Mouse (Mus musculus) v-Abl transformed pro-B cells (cell line): ENCODE results near the gene Dach1.

Experiments
- in situ Hi-C, 2 experiments: fragments of 400-800 bp; cut with MboI; formaldehyde crosslinking; loops; one replicate each; pipeline ENCODE4 v1.15.1; 2025; ENCODE audit not compliant: unreplicated experiment in 2 of 2

The Dach1 gene

DNA sequence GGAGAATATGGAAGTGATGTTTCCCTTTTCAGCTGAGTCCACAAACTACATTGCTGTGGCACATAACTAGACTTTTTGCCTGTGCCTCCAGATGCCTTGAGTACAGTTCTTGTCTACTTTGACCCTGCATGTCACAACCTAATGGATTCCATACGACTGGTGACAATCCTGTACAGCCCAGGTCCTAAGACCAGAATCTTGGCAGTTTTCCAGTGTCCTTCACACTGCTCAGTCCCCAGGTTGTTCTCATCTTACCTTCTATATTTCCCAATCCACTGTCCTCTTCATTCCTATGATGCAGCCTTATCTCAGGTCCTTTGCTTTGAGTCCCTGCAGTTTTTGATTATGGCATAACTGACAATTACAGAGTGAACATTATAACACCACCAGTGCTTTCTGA lies 131.0 kb downstream of the Dach1 start:
- in situ Hi-C loops, result no loop called here

DNA sequence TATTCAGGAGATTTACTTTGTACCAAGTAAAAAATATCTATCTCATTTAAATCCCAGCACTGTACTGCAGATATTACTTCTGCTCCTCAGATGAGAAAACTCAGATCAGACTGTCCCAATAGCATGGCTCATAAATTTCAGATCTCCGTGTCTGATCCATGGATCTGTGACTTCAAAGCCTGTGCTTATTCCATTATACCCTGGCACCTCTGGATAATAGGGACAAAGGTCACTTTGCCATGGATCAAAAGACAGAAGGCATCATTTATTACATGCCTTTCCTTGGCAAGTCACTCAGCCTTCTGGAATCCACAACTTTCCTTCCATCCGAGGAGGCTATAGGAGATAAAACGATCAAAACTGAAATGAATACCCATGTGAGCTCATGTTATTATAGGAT lies 132.4 kb downstream of the Dach1 start:
- in situ Hi-C loops, result no loop called here

DNA sequence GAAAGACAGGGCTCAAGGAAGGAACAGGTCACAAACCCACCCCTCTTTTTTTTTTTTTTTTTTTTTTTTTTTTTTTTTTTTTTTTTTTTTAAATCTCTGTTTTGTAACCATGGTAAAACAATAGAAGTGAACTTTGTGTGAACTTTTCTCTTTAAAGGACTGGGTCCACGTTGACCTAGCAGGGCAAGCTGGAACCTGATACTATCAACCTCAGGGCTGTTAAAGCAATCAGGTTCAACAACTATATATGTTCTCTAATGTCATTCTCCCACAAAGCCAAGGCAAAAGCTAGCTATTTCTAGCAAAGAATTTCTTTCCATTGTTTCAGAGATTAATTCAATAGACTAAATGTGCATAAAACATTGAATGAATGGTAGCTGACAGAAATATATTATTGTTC lies 134.3 kb downstream of the Dach1 start:
- in situ Hi-C loops, result no loop called here

DNA sequence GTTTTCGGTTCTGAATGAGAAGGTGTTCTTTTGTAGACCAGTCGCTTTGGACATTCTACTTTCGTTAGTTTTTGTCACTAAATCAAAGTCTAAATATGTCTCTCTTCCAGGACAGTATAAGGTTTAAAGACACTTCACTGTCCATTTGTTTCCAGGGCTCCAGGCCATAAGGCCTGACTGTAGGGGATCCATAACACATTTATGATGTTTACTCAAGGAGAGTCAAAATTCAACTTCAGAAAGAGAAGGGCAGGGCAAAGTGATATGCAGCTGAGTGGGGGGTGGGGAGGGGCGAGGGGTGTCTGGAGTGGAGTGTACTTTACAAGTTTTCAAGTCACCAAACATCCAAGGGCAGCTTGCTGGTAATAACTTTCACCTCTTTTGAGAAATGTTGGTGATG lies 146.0 kb downstream of the Dach1 start:
- in situ Hi-C loops, result no loop called here

DNA sequence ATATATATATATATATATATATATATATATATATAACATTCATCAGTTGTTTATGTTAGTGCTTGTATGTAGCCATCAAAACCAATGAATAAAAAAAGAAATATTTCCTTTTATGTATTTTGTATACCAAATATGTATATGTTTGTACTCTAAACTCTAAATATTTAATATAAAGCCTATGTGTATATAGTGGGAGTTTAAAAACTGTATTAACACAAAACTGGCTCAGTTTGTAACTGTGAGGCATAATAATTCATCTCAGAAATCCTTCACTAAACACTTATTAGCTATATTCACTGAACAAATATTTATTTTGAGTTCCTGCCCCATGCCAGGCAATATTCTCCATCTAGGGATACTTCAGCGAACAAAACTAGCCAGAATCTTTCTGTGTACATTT lies 155.5 kb downstream of the Dach1 start:
- in situ Hi-C loops, result no loop called here

DNA sequence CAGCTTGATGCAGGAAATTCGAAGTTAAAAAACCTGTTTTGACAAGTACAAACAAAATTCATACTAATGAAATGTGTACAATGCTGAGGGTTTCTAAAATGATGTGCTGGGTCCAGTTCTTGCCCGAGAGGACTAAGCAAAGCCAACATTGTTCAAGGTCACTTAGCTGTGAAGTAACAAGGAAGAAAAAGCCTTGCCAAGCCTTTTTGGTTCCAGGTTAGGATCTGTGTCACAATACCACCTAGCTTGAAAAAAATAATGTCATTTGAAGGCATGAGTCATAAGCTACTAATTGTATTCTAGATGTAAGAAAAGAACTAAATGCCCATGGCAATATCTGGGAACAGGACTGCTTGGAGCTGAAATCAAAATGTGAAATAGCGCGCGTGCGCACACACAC lies 161.1 kb downstream of the Dach1 start:
- in situ Hi-C loops, result no loop called here

DNA sequence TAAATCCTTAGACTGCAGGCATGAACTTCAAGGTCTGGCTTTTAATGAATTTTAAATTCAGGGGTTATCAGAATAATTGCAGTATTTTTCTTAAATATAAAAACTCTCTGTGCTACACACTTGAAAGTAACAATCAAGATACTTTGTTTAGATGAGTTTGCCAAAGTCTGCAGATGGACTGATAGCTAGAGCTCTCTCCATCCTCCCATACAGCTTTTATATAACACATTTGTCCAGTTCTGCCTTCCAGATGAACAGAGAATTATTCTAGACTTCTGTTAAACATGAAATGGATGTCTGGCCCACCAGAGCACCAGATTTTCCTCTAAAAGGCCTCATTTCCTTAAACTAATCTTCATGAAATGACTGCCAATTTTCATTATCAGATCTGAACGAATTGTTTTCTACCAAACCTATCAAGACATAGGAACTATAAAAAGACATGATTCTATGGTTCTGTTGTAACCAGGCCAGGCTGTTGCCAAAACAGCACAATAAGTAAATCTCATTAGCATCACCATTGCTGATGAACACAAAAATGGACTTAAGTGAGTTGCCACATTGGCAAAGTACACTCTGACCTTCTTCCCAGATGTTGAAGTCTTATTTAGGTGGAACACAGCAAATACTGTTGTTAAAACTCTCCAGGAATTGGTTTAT lies 167.4 kb downstream of the Dach1 start:
- in situ Hi-C loops, result no loop called here

DNA sequence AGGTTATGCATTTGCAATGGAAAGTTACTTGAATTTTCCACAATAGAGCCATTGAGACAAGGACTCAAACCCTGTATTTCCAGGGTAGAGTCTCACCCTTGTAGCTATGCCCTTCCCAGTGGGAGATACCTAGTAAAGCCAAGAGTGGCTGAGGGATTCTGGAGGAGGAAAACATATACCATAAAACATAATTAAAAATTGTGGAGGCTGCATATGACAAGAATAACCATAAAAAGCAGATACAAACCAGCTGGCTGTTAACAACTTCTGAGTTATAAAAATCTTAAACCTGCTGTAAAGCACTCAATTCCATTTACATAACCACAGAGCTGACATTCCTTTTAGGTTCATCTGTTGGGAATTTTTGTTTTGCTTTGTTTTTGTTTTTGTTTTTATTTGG lies 171.0 kb downstream of the Dach1 start:
- in situ Hi-C loops, result no loop called here

DNA sequence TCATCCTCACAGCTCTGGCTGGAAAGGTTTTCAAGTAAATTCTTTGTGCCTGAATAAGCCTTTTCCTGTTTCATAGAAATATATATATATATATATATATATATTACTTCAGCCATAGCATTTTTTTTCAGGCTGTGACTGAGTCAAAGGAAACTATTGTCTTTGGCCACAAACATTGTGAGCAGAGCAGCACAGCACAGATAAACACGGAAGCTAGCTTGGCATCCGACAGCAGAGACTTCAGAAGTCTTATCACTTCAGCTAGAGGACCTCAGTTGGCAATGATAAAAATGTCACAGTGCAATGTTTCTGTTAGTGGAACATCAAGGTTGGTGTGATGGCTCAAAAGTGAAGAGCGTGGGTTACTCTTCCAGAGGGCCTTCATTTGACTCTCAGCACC lies 186.3 kb downstream of the Dach1 start:
- in situ Hi-C loops, result no loop called here

DNA sequence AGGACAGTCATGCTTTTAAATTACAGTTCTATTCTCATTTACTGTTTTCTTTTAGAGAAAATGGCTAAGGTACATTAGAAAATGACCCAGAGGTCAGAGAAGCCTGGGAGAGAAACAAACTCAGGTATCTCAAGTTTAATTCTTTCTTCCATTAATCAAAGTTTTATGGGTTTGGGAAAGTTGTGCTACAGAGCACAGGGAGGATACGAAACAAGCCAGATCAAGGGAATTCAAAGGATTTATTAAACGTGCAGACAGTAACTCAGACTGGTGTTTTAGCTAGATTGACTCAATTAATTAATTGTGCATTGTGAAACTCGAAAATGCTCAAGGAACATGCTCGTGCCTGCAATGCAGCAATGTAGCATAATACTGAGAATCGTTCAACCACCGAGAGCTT lies 186.9 kb downstream of the Dach1 start:
- in situ Hi-C loops, result no loop called here

DNA sequence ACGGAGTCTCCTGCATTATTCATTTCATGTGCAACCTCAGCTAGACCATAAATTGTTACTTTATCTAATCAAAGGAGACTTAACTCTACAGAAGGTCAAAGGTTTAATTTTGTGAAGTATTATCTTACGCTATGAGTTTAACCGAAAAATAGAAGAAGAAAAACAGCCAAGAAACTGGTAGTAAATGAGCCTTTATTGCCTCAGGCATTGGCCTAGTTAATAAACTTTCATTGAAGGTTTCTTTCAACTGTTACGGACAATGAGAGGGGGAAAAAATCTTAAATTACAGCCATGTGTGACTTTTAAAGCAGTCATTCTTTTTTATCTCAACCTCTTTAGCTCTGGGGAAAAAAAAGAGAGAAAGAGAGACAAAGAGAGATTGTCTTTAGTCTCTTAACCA lies 188.7 kb downstream of the Dach1 start:
- in situ Hi-C loops, result no loop called here

DNA sequence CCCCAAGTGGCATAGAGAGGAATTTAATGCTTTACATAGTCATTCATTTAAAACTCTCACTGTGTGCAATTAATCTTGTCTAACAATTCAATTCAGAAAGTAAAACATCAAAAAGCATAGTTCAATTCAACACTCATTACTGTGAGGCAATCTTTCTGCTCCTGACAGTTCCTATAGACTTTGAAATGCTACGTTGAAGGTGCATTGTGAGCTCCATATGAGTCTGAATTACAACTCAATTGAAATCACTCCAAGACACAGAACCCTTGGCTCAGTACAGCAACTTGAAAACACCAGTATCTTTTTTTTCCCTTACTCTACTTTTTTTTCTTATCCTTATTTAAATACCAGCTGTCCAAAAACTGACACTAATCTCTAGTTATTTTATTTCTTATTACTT lies 193.5 kb downstream of the Dach1 start:
- in situ Hi-C loops, result no loop called here

DNA sequence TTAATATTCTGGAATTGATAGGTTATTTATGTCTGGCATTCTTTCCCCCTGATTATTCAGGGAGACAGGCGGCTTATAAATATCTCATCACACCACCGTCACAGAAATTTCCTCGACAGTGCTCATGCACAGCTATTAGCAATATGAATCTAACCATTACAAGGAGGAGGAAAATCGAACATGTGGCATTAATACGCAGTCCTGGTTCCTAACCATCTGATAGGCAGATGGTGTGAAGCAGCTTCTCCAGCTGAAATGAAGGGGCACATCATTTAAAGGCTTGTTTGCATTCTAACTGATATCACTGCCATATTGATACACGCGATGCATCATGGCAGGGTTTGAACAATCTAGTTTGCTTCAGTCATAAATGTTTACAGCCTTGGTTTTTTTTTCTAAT lies 194.1 kb downstream of the Dach1 start:
- in situ Hi-C loops, result no loop called here

DNA sequence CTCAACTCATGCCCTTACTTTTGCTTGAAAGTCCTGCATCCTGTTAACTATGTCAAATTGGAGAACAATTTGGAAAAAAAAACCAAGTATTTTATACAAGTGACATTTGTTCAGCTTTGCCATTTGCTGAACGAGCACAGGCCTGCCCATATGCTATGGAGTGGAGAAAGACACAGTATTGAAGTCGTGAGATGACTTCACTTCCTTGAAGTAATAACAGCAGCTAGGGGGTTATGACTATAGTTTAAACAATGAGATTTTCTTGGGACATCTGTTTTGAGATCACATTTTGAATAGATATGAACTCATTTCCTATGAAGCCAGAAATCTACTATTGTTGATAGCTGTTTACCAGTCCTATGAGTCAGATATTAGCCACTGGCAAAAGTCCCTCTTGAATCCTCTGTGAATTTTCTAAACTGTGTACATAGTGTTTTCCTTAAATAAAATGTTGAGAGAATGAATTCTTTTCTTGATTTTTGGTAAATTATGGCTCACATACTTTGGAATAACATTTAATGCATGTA lies 205.0 kb downstream of the Dach1 start:
- in situ Hi-C loops, result no loop called here

DNA sequence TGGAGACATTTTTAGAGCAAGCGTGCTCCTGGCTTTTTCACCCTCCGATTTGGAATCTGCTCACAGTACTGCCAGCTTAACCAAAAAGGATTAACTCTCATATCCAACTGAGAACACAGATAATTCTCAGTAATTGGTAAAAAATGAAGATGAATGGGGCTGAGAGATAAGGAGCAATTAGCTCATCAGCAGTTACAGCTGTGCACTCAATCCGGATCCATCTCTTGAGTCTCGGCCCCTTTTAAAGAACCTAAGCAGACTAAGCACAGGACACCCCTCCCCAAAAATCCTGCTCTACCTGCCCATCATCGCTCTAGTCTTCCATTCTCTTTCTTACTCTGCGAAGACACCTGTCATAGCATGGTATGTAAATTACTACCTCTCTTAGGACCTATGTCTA lies 205.9 kb downstream of the Dach1 start:
- in situ Hi-C loops, result no loop called here

DNA sequence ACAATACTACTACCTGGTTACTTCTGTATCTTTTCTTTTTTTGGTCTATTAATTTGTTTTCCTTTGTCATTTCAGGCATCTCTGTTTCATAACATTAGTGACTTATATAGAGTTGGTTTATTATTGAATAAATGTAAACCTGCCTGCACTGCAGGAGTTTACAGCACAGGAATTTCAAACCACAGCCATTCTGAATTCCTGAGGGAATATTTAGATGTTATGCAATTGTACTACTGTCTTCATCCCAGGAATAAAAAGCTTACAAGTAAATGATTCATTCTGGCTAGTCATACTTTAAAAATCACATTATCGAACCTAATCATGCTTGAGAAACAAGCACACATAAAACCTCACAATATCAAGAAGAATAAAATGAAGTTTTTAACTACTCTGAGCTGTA lies 213.2 kb downstream of the Dach1 start:
- in situ Hi-C loops, result no loop called here

DNA sequence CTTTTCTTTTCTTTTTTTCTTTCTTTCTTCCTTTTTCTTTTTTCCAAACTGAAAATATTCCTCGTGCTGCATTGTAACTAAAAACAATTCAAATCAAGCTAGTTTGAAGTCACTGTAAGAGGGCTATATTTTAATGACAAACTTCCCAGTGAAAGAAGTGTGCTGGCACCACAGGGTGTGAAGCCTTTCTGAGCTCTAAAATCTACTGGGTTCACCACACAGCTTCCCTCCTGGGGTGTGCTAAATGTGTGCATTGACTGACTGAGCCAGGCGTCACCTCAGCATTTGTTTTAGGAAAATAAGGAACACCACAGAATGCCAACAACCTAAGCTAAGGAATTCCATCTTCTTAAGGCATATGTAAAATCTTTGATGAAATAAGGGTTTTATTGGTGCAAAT lies 224.1 kb downstream of the Dach1 start:
- in situ Hi-C loops, result no loop called here

DNA sequence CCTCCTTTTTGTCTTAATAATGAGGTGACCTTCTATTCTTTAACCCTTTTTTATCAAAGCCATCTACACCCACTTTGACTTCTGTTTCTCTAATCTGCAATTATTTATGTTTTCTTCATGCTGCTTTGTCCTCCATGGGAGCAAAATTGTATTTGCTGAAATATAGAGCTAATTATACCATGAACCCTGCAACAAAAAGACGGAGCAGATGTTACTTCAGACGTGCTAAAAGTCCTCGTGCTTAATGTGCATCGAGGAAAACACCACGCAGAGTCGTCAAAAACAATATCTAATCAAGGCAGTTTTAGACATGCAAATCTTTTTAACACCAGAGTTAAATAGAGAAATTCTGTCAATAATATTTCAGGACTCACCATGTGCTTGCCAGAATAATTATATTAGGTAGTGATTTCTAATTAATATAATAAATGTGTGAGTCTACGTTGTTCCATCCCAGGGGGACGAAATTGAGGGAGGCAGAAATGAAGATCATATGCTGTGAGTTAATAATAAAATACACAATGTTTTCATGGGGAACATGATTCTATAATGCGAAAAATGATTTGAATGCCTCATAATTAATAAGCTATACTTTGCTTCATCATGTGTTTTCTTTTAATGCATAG lies 224.8 kb downstream of the Dach1 start:
- in situ Hi-C loops, result no loop called here

DNA sequence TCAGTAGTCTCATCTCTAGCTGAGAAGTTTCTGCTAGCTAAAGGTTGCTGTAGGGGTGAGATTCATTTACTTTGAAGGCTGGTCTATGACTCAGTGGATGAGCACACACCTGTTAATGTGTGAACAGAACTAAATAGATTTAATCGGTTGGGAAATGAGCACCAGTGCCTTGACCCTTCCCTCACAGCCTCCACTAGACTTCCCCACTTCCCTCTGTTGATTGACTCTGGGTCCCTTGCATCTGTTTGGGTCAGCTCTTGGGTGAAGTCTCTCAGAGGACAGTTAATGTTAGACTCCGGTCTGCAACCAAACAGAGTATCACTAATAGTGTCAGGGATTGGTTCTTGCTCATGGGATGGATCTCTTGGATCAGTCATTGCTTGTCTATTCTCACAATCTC lies 227.2 kb downstream of the Dach1 start:
- in situ Hi-C loops, result no loop called here

DNA sequence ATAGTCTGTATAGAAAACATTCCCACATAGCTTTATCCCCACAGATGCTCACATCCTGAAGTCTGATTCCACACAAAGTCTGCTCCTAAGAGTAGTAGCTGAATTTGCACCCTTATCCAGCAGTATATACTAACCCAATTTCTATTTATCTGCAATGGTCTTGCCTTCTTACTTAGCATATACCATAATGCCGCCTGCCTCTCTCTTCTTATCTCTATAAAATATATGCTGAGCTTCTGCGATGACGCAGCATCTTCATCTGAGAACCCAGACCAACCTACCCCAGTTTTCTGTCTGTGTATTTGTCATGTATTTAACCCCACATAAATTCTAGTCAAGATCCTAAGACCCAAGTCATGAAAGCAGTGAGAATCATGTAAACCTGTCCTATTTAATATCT lies 272.9 kb downstream of the Dach1 start:
- in situ Hi-C loops, result no loop called here

DNA sequence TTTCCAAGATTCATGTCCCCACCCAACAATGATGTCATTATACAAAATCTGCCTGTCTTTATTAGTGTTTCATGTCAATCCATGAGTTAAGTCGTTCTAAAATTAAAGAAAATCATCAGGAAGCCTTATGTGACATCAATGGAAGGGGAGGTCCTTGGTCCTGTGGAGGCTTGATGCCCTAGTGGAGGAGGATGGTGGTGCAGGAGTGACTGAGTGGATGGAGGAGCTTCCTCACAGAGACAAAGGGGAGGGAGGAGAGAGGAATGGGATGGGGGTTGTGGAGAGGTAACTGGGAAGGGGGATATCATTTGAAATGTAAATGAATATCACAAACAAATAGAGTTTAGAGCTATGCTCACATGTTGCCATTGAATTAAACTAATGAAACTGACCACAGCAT lies 287.6 kb downstream of the Dach1 start:
- in situ Hi-C loops, result no loop called here

DNA sequence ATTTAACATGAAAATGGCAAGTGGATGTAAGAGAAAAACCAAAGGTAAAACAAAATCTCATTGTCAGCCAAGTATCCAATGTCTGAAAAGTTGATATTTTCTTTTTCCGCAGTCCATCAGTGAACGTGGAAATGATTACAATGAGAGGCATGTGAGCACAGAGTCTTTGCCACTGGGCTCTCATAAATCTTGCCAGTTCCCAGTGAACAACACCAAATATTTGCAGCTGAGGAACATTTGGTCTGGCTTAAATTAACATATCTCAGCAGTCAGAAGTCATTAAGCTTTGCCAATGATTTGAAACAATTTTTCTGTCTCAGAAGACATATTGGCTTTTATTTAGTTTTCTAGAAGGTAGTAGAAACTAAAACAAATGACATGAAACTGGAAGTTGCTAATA lies 298.6 kb downstream of the Dach1 start:
- in situ Hi-C loops, result no loop called here

DNA sequence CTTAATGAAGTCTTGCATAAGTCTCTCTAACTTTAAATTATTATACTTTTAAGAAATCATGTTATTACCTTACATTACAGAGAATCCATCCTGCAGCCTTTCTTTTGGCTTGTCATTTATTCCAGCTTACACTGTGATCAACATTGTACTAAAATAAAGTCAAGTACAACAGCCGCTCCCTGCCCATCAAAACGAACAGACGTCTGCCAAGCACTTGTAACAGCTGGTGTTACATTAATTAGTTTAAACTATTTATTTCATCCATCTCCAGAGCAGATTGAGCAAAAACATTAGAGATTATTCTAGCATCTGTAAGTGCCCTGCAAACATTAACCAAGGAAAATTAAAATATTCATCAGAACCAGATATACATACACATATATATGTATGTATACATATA lies 311.2 kb downstream of the Dach1 start:
- in situ Hi-C loops, result no loop called here
